Mouse (Mus musculus) stomach, postnatal 0 days (tissue): ENCODE measurements around the gene Chst4.

ENCODE experiments used
- CTCF ChIP-seq: IDR thresholded peaks from 2 replicates; pipeline ENCODE4 v1.5.1; 2016; ENCODE audit warnings: antibody characterized with exemption, low read depth, mild to moderate bottlenecking, moderate library complexity
- EP300 ChIP-seq: optimal IDR thresholded peaks from 2 replicates; pipeline ENCODE3; 2016; ENCODE audit warnings: antibody characterized with exemption

DNA sequence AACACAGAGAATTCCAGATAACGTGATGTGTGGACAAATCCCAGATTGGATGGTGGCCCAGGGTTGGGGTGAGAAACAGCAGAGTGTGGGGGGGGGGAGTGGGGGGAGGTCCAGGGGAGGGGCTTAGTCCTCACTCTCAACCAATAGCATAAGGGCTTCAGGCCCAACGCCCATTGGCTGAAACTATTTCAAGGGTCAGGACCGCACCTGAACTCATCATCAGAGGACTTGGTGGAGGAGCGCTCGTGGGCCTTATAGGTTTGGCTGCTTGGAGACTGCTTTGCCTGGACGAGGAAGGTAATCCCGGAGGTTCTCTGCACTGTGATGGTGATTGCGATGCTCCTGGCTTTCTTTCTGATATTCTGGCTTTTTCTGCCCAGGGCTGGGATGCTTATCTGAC lies 49.3 kb downstream of the Chst4 start, which contains the start of gene Tat:
- TF ChIP-seq CTCF: no peak
- no peak for TF ChIP-seq EP300
